ENCODE assay signal across 7 mouse cellular contexts in genomic region chr11:53486822-53487594, GRCm38 (mm10). TPM values are rescaled to one million over a fixed set of nuclear protein-coding genes. Genes with fewer than 3 reads are reported as not detected.
DNase-seq lines count a peak whose midpoint lies in the region; ATAC-seq and TF ChIP-seq lines count a peak whose summit lies in the region.

No protein-coding gene starts in this region.

- H3K36me3 ChIP-seq in embryonic facial prominence, embryonic 11.5 days (replicated peaks; ENCODE audit: control insufficient read depth, insufficient read depth, low read depth, low read length) = no peaks in the 10 kb centered on the region
- H3K36me3 ChIP-seq in intestine, postnatal 0 days (ENCODE audit: control insufficient read depth, insufficient read depth) = no peaks in the 10 kb centered on the region

- WGBS in embryonic facial prominence, embryonic 11.5 days = 7% methylated on average over 27 of the region's 27 CpGs
- 12% methylated on average over 27 of the region's 27 CpGs for WGBS in intestine, postnatal 0 days
- 18% methylated on average over 27 of the region's 27 CpGs for WGBS in lung, adult 2 months

- DNase-seq in urinary bladder, adult 18-20 months (ENCODE audit: low spot score in 2 of 2) = peak; percentile 52 to 72
- DNase-seq in urinary bladder, postnatal 10 days (ENCODE audit: low spot score) = no peak
- DNase-seq in embryonic facial prominence, embryonic 11.5 days (ENCODE audit: low spot score) = peak; percentile 36
- DNase-seq in lung, adult 2 months = peak; percentile 36
- peak; percentile 52 for DNase-seq in testis, postnatal 10 days (ENCODE audit: low spot score)
- DNase-seq in left cerebral cortex, adult 18-20 months (ENCODE audit: low spot score in 2 of 2) = no peak

- peak overlapping the region; percentile 32 for H3K4me2 ChIP-seq in embryonic facial prominence, embryonic 11.5 days (ENCODE audit: low read depth, low read length)
- peak overlapping the region; percentile 59 for H3K4me2 ChIP-seq in intestine, postnatal 0 days (replicated peaks; ENCODE audit: low read depth)

- peak; percentile 24 for TF ChIP-seq CTCF in intestine, postnatal 0 days (IDR thresholded peaks at IDR 0.05; ENCODE audit: low read depth)
- TF ChIP-seq CTCF in lung, adult 2 months (IDR thresholded peaks at IDR 0.05; ENCODE audit: insufficient read depth, low read length) = no peak

- H3K9me3 ChIP-seq in embryonic facial prominence, embryonic 11.5 days (replicated peaks; ENCODE audit: control insufficient read depth, low read length) = no peaks in the 10 kb centered on the region
- no peaks in the 10 kb centered on the region for H3K9me3 ChIP-seq in intestine, postnatal 0 days (ENCODE audit: control insufficient read depth)

- no peak overlapping the region for H3K27ac ChIP-seq in embryonic facial prominence, embryonic 11.5 days (replicated peaks; ENCODE audit: low read depth, low read length)
- H3K27ac ChIP-seq in intestine, postnatal 0 days (ENCODE audit: low read depth, low read length) = no peak overlapping the region

- H3K4me3 ChIP-seq in embryonic facial prominence, embryonic 11.5 days (ENCODE audit: low read depth, low read length) = no peak overlapping the region
- H3K4me3 ChIP-seq in intestine, postnatal 0 days (ENCODE audit: low read depth, low read length) = peak overlapping the region; percentile 26
- H3K4me3 ChIP-seq in lung, adult 2 months (replicated peaks; ENCODE audit: extremely low read depth, low read depth, low read length) = no peak overlapping the region

- no peak overlapping the region for H3K9ac ChIP-seq in embryonic facial prominence, embryonic 11.5 days (replicated peaks; ENCODE audit: low read length)
- 0 out of 2 replicates have a peak overlapping the region, but pooled peaks have one; percentile 11 for H3K9ac ChIP-seq in intestine, postnatal 0 days (ENCODE audit: low read depth, low read length)

- peak; percentile 64 for ATAC-seq in embryonic facial prominence, embryonic 11.5 days (replicated peaks; ENCODE audit: insufficient number of reproducible peaks, low FRiP score, low TSS enrichment, low read depth)
- peak; percentile 50 for ATAC-seq in intestine, postnatal 0 days

- TF ChIP-seq POLR2A in lung, adult 2 months (IDR thresholded peaks at IDR 0.05; ENCODE audit: borderline replicate concordance, extremely low read depth, low read depth, low read length) = no peak

- H3K27me3 ChIP-seq in embryonic facial prominence, embryonic 11.5 days (ENCODE audit: control insufficient read depth, insufficient read depth, low read length) = no peaks in the 10 kb centered on the region
- no peaks in the 10 kb centered on the region for H3K27me3 ChIP-seq in intestine, postnatal 0 days (replicated peaks; ENCODE audit: control insufficient read depth, insufficient read depth, low read length)

- H3K4me1 ChIP-seq in embryonic facial prominence, embryonic 11.5 days (ENCODE audit: control insufficient read depth, insufficient read depth, low read length) = peaks cover 4% of the 10 kb centered on the region
- H3K4me1 ChIP-seq in intestine, postnatal 0 days (replicated peaks; ENCODE audit: control insufficient read depth, insufficient read depth, low read length) = no peaks in the 10 kb centered on the region
- H3K4me1 ChIP-seq in lung, adult 2 months (ENCODE audit: control insufficient read depth, insufficient read depth, low read length) = no peaks in the 10 kb centered on the region

RNA-seq across cellular contexts. Expression of gene Sowaha, which starts 6.9 kb away (rescaled TPM):
- 1.5 and 2.3 TPM in 2 replicates for polyA plus RNA-seq in embryonic facial prominence, embryonic 11.5 days (2014; fragmentation: Nextera tagmentation; extraction: Ambion mirVana)
- polyA plus RNA-seq in intestine, postnatal 0 days (2015; fragmentation: Nextera tagmentation; extraction: Ambion mirVana) = 1.1 and 1.5 TPM in 2 replicates
- polyA plus RNA-seq in lung, adult 2 months (2012; rRNA removed) = 0.86 and 0.98 TPM in 2 replicates
- total RNA-seq in left cerebral cortex, adult 18-20 months (2021) = 10 to 100 TPM; 61.7 to 78.5 TPM

RNA-seq across cellular contexts. Expression of gene Gm9945, which starts 7.0 kb away (rescaled TPM):
- polyA plus RNA-seq in embryonic facial prominence, embryonic 11.5 days (2014; fragmentation: Nextera tagmentation; extraction: Ambion mirVana) = not detected in 2 replicates
- polyA plus RNA-seq in intestine, postnatal 0 days (2015; fragmentation: Nextera tagmentation; extraction: Ambion mirVana) = not detected in 2 replicates
- polyA plus RNA-seq in lung, adult 2 months (2012; rRNA removed) = not detected in 2 replicates
- 1 to 10 TPM; 2.0 to 2.1 TPM for total RNA-seq in left cerebral cortex, adult 18-20 months (2021)

RNA-seq across cellular contexts. Expression of gene Gm9837, which starts 16.7 kb away (rescaled TPM):
- not detected in 2 replicates for polyA plus RNA-seq in embryonic facial prominence, embryonic 11.5 days (2014; fragmentation: Nextera tagmentation; extraction: Ambion mirVana)
- polyA plus RNA-seq in intestine, postnatal 0 days (2015; fragmentation: Nextera tagmentation; extraction: Ambion mirVana) = not detected in 2 replicates
- not detected in 2 replicates for polyA plus RNA-seq in lung, adult 2 months (2012; rRNA removed)
- total RNA-seq in left cerebral cortex, adult 18-20 months (2021) = not detected

RNA-seq across cellular contexts. Expression of gene Shroom1, which starts 30.0 kb away (rescaled TPM):
- polyA plus RNA-seq in embryonic facial prominence, embryonic 11.5 days (2014; fragmentation: Nextera tagmentation; extraction: Ambion mirVana) = 2.3 and 3.3 TPM in 2 replicates
- 3.0 and 3.7 TPM in 2 replicates for polyA plus RNA-seq in intestine, postnatal 0 days (2015; fragmentation: Nextera tagmentation; extraction: Ambion mirVana)
- 3.0 and 3.2 TPM in 2 replicates for polyA plus RNA-seq in lung, adult 2 months (2012; rRNA removed)
- 1 to 10 TPM; 5.4 to 5.6 TPM for total RNA-seq in left cerebral cortex, adult 18-20 months (2021)

RNA-seq across cellular contexts. Expression of gene Gm10447, which starts 30.1 kb away (rescaled TPM):
- 0.14 TPM in 1 of 2 replicates, not detected in the other for polyA plus RNA-seq in embryonic facial prominence, embryonic 11.5 days (2014; fragmentation: Nextera tagmentation; extraction: Ambion mirVana)
- polyA plus RNA-seq in intestine, postnatal 0 days (2015; fragmentation: Nextera tagmentation; extraction: Ambion mirVana) = 0.12 and 0.23 TPM in 2 replicates
- polyA plus RNA-seq in lung, adult 2 months (2012; rRNA removed) = 0.25 TPM in 2 replicates
- total RNA-seq in left cerebral cortex, adult 18-20 months (2021) = under 1 TPM; 0.14 to 0.26 TPM

Comparison
In these comparisons a context has a peak if more than half of its experiments do, and no peak if none do; other contexts are left out.
1. DNase-seq: peak in urinary bladder, adult 18-20 months (2 of 2), embryonic facial prominence, embryonic 11.5 days (single experiment), lung, adult 2 months (single experiment) and testis, postnatal 10 days (single experiment); none in urinary bladder, postnatal 10 days (single experiment) and left cerebral cortex, adult 18-20 months (0 of 2).